Mouse (Mus musculus): ENCODE measurements around the gene Eva1a.

Eva1a gene

DNA sequence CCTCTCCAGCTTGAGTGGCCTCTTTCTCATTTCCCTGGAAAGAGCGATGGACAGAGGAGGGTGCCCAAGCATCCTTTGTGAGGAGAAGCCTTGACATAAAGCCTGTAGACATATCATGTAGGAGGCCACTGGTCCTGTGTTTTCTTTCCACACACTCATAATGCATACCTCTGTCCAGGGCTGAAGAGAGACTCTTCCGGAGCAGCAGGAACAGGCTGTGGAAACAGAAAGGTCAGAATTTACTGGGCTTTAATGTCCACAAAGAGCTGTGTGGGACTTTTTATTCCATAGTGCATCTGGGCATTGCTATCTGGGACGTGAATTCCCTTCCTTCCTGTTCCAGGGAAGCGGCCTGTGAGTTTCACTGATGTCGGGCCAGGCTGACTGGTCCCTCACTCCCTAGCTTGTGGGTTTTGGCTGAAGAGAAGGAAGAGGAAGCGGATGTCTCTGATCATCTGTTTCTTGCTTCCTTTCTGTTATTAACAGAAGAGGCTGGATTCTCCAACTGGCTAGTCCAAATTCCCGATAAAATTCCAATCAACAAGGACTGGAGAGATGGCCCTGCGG, 25.8 kb downstream of the Eva1a start:
- DNase-seq (ENCODE audit: inconsistent ontology term) = no peak

- no peak for DNase-seq (ENCODE audit: inconsistent ontology term)
Measured at GRCm38 (mm10) chr6:82070459-82070858, 29.6 kb downstream of the Eva1a start.

- peak; percentile 17 for DNase-seq (ENCODE audit: inconsistent ontology term)
Measured at GRCm38 (mm10) chr6:82073011-82073410, 32.2 kb downstream of the Eva1a start.

GRCm38 (mm10) chr6:82073567-82073966, 32.7 kb downstream of the Eva1a start:
- no peak for DNase-seq (ENCODE audit: inconsistent ontology term)

GRCm38 (mm10) chr6:82076364-82076763, 35.5 kb downstream of the Eva1a start:
- DNase-seq (ENCODE audit: inconsistent ontology term) = no peak

GRCm38 (mm10) chr6:82078875-82079274, 38.0 kb downstream of the Eva1a start:
- no peak for DNase-seq (ENCODE audit: inconsistent ontology term)

GRCm38 (mm10) chr6:82083655-82084054, 42.8 kb downstream of the Eva1a start:
- no peak for DNase-seq (ENCODE audit: inconsistent ontology term)

GRCm38 (mm10) chr6:82084235-82084634, 43.4 kb downstream of the Eva1a start:
- DNase-seq (ENCODE audit: inconsistent ontology term) = no peak

GRCm38 (mm10) chr6:82085313-82085908, 44.6 kb downstream of the Eva1a start:
- DNase-seq (ENCODE audit: inconsistent ontology term) = no peak

GRCm38 (mm10) chr6:82088133-82088532, 47.3 kb downstream of the Eva1a start:
- no peak for DNase-seq (ENCODE audit: inconsistent ontology term)

- DNase-seq (ENCODE audit: inconsistent ontology term) = no peak
Measured at GRCm38 (mm10) chr6:82091773-82092172, 50.9 kb downstream of the Eva1a start.

- DNase-seq (ENCODE audit: inconsistent ontology term) = peak; percentile 64
Measured at GRCm38 (mm10) chr6:82097705-82098104, 56.9 kb downstream of the Eva1a start.

- no peak for DNase-seq (ENCODE audit: inconsistent ontology term)
Measured at GRCm38 (mm10) chr6:82098456-82098855, 57.6 kb downstream of the Eva1a start.

- DNase-seq (ENCODE audit: inconsistent ontology term) = no peak
Measured at GRCm38 (mm10) chr6:82110473-82110872, 69.6 kb downstream of the Eva1a start.

- no peak for DNase-seq (ENCODE audit: inconsistent ontology term)
Measured at GRCm38 (mm10) chr6:82111111-82111510, 70.3 kb downstream of the Eva1a start.

GRCm38 (mm10) chr6:82111540-82111939, 70.7 kb downstream of the Eva1a start:
- no peak for DNase-seq (ENCODE audit: inconsistent ontology term)

DNA sequence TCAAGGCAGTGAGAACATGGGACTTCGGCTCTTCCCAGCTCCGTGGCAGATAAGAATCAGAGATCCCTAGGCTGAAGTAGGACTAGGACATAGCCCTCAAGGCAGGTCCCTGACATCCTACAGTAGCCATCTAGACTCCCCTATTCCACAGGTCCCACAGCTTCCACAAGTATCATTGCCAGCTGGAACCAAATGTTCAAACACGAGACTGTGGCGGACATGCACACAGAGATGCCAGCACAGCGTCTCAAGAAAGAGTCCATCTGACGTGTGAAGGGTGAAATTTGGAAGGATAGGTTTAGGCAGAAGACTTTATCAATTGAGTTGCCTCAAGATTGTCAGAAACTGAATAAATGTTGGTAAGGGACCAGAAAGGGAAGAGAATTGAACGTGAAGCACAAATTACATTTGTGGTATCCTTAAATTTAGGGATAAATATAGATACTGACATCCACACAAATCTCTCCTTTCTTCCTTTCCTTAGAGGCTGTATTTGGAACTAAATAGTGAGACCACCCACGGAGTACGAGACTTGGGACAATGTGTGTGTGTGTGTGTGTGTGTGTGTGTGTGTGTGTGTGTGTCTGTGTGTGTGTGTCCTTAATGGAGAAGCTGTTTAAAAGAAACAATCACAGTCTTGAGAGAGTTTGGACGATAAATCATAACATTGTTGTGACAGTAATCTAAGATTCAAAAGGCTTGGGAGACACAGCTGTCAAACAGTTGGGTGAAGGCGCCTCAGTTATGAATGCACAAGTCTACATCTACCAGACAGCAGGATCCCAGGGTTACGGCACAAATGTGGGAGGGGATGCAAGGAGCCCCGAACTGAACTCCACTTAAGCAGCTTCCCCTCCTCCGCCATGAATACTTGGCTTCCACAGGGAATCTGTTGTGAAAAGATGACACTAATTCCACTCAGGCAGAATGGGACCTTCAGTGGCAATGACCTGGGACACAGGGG, 71.6 kb downstream of the Eva1a start:
- no peak for DNase-seq (ENCODE audit: inconsistent ontology term)

- no peak for DNase-seq (ENCODE audit: inconsistent ontology term)
Measured at GRCm38 (mm10) chr6:82115335-82115965, 74.6 kb downstream of the Eva1a start.

GRCm38 (mm10) chr6:82116176-82116575, 75.3 kb downstream of the Eva1a start:
- no peak for DNase-seq (ENCODE audit: inconsistent ontology term)

GRCm38 (mm10) chr6:82117871-82118270, 77.0 kb downstream of the Eva1a start:
- DNase-seq (ENCODE audit: inconsistent ontology term) = no peak

DNA sequence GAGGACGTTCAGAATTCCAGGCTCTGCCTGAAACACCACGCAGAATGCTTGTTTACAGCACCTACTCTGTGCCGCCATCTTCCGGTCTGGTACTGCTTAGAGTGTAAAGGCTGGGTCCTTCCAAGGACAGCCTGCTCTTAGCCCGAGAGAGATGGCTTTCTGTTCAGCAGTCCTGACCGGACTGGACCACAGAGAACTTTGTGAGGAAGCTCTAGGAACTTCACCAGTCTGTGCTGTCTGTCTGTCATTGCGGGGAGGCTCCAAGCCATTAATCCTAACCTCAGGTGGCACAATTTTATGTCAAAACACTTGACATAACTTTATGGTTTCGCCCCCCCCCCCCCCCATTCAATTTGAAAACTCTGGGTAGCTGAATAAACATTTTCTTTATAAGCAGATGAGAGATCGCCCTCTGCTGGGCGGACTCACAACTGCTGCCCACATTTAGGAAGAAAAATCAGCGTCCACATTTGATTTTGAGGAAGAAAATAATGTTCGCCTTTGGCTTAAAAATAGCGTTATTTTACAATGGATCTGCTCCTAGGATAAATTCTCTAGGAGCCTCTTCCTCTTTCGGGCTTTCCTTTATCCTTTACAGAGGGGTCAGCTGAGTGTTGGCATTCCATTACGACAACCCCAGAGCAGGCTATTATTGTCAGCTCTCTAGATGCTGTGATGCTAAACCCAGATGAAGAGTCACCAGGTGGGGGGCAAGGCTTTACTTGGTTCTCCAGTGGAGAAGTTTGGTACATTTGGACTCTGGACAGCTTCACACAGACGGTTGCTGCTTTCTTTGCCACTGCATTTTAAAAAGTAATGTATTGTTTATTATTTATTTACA, 78.7 kb downstream of the Eva1a start:
- peak; percentile 72 for DNase-seq (ENCODE audit: inconsistent ontology term)

Data from Muller cell, postnatal 12 days (primary cell).